Mouse (Mus musculus): ENCODE measurements at regions not wholly inside any gene's neighbourhood (a gene's known extent, or its start where the extent isn't known, plus 50 kb on each side); places are given as distances from the start of the nearest gene placed in this dataset.

DNA sequence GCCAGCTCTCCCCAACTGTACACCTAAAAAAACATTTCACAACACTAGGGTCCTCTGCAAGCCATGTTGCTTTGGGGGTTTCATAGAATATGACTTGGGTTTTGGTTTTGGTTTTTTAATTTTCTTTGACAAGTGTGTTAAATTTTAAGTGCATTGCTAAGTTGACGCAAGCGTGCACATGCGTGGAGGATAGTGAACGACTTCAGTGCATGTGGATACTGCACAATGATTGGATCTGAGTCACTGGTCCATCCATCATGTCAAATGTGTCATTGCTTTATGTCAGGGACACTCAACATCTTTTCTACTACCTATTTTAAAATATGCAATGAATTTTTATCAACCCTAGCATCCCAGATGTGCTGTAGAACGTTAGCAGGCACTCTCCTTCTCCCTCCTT lies 134.5 kb upstream of the Pum3 start:
- TF ChIP-seq MAFK (IDR thresholded peaks at IDR 0.05; ENCODE audit: insufficient replicate concordance, low read length) (no peak), BHLHE40 (IDR thresholded peaks at IDR 0.05; ENCODE audit: low read depth, low read length) (no peak)

Measured in CH12.LX (cell line).